Mouse (Mus musculus) MEL (cell line): Measurements from ENCODE around the gene Dlk2.

ENCODE experiments used
- GATA1 ChIP-seq: IDR thresholded peaks from 2 replicates; pipeline ENCODE4 v1.6.1; 2011; ENCODE audit warnings: low read depth, low read length, improper control_type of control experiment
- POLR2A ChIP-seq, 2 experiments: IDR thresholded peaks; 2 replicates each; pipeline ENCODE4 v1.6.1; 2011 to 2012; ENCODE audit warnings: low read length in 2 of 2, mild to moderate bottlenecking in 2 of 2, control low read depth in 1 of 2, improper control_type of control experiment in 1 of 2, low read depth in 1 of 2, moderate library complexity in 1 of 2; ENCODE audit not compliant: control insufficient read depth in 1 of 2, insufficient read depth in 1 of 2, poor library complexity in 1 of 2
- TAL1 ChIP-seq: IDR thresholded peaks from 2 replicates; pipeline ENCODE4 v1.6.1; 2012; ENCODE audit warnings: mild to moderate bottlenecking, inconsistent platforms, low read length, moderate library complexity, mixed read lengths
- ZC3H11A ChIP-seq: IDR thresholded peaks from 2 replicates; pipeline ENCODE4 v1.6.1; 2012; ENCODE audit warnings: low read depth, mild to moderate bottlenecking, inconsistent platforms, low read length, improper control_type of control experiment

DNA sequence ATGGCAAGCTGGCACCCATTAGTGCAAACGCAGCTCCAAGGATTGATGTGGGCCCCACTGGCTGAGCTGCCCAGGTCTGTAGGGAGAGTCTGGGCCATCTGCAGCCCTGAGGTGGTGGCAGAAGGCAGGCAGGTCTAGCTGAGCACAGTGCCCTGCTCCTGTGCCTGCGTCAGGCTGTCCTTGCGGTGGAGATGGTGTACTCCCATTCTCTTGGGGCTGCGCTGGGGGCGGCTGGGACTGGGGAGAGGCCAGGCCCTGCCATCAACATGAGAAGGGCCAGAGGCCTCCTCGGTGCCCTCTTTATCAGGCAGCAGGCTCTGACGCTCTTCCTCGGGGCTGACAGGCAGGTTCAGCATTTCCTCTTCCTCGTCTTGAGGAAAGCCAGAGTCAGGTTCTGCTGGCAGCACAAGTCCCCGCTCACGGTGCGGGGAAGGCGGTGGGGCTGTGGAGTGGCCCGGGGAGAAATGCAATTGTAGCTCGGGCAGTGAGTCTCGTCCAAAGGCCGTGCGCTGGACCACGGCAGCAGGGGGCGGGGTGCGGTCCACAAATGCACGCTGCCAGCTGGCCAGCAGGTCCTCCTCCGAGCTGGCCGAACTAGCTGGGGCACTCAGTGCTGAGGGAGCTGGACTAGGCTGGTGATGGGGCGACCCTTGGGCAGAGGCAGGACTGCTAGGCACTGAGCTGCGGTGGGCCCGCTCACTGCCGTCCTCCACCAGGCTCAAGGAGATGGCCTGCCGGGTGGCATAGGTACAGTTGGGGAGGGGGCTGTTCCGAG lies 38.8 kb upstream of the Dlk2 start:
- TF ChIP-seq GATA1 (no peak), POLR2A (IDR thresholded peaks at IDR 0.05; ENCODE audit: control insufficient read depth in 1 of 2, insufficient read depth in 1 of 2, low read depth in 1 of 2, low read length in 2 of 2, poor library complexity in 1 of 2) (no peak), TAL1 (no peak), ZC3H11A (no peak)
